Mouse (Mus musculus): Measurements from ENCODE around the gene Vti1b. TPM values are rescaled to one million over a fixed set of nuclear protein-coding genes. Genes with fewer than 3 reads are reported as not detected.

Gene Vti1b
- polyA plus RNA-seq, 1 experiment: not detected

DNA sequence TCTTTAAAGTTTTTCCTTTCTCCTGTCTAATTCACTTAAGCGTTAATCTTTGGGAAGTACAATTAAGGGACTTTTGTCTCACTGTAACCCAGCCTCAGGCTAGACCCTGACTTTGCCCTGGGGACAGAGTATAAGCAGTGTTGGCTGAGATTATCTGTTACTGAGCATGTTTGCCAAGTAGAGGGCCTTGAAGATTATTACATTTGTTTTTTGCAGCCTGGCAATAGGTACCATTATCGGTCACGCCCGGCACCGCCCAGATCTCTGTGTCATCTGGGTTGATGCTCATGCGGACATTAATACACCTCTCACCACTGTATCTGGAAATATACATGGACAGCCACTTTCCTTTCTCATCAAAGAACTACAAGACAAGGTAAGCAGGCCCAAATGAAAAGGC lies 22.8 kb downstream of the Vti1b start:
- 92% methylated on average over 6 of the region's 6 CpGs for WGBS
- Histone ChIP-seq H3K4me3 (ENCODE audit: insufficient read depth, low read depth, low read length) (no peak overlapping the region), H3K27ac (ENCODE audit: insufficient read depth, low read depth, low read length) (no peak overlapping the region), H3K4me1 (ENCODE audit: control insufficient read depth, insufficient read depth, low read length) (no peaks in the 10 kb centered on the region)
- TF ChIP-seq CTCF (IDR thresholded peaks at IDR 0.05; ENCODE audit: insufficient read depth, low read depth, low read length): no peak
- TF ChIP-seq POLR2A (IDR thresholded peaks at IDR 0.05; ENCODE audit: insufficient read depth, low read depth, low read length): no peak

DNA sequence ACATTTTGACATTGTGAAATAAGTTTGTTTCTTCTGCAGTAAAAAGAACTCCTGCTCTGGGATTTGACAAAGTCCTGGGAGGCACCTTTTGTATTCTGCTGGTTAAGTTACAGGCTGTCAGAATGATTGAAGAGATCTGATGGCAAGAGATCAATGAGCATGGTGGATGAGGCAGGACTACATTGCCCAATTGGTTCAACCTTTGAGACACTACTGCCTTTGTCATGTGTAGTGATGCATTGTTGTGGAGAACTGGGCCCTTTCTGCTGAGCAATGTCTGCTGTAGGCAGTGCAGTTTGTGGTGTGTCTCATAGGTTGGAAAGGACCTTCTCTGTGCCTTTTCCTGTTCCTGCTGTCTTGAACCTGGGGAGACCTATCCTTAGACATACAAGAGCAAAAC lies 31.1 kb downstream of the Vti1b start:
- Histone ChIP-seq H3K27ac (ENCODE audit: insufficient read depth, low read depth, low read length) (no peak overlapping the region), H3K4me3 (ENCODE audit: insufficient read depth, low read depth, low read length) (no peak overlapping the region), H3K4me1 (ENCODE audit: control insufficient read depth, insufficient read depth, low read length) (no peaks in the 10 kb centered on the region)
- TF ChIP-seq POLR2A (IDR thresholded peaks at IDR 0.05; ENCODE audit: insufficient read depth, low read depth, low read length) (no peak), CTCF (IDR thresholded peaks at IDR 0.05; ENCODE audit: insufficient read depth, low read depth, low read length) (no peak)

DNA sequence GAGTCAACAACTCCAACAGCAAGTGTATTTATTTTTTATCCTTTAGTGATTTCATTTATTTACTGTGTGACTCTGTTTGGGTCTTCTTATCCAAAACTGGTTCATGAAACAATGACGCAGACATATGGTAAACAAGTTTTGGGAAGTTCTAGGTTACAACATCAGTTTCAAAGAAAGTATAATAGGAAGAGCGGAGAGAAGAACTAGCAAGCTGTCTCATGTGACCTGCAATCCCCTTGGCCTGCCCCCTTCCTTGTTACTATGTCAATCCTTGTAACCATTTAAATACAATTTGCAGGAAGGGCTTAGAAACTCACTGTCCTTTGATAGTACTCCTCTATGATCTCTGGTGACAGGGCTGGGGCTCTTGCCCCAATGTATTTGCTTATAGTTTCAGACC lies 31.7 kb downstream of the Vti1b start:
- TF ChIP-seq POLR2A (IDR thresholded peaks at IDR 0.05; ENCODE audit: insufficient read depth, low read depth, low read length): no peak
- no peak for TF ChIP-seq CTCF (IDR thresholded peaks at IDR 0.05; ENCODE audit: insufficient read depth, low read depth, low read length)
- WGBS: 91% methylated on average over 2 of the region's 2 CpGs
- Histone ChIP-seq H3K4me1 (ENCODE audit: control insufficient read depth, insufficient read depth, low read length) (no peaks in the 10 kb centered on the region), H3K27ac (ENCODE audit: insufficient read depth, low read depth, low read length) (no peak overlapping the region), H3K4me3 (ENCODE audit: insufficient read depth, low read depth, low read length) (no peak overlapping the region)

DNA sequence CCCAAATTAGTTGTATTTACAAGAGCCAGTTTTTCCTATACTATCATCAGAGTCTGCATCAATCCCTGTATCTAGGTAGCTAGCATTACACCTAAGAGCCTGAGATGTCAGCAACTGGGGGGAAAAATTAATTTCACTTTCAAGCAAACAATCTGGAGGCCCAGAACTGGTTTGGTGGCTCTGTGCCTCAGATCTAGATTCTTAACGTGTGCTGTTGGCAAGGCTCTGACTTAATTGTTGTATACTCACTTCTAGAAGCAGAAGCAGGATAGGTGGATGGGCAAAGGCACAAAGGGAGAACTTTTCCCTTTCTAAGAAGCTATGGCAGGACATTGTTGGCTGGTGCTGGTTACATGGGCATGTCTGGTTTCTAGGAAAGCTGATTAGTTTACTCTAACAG lies 33.0 kb downstream of the Vti1b start:
- no peak for TF ChIP-seq CTCF (IDR thresholded peaks at IDR 0.05; ENCODE audit: insufficient read depth, low read depth, low read length)
- no peak for TF ChIP-seq POLR2A (IDR thresholded peaks at IDR 0.05; ENCODE audit: insufficient read depth, low read depth, low read length)
- WGBS: 30% methylated on average over 1 of the region's 1 CpGs
- H3K27ac ChIP-seq (ENCODE audit: insufficient read depth, low read depth, low read length): no peak overlapping the region
- H3K4me3 ChIP-seq (ENCODE audit: insufficient read depth, low read depth, low read length): no peak overlapping the region
- H3K4me1 ChIP-seq (ENCODE audit: control insufficient read depth, insufficient read depth, low read length): peaks cover 3% of the 10 kb centered on the region

DNA sequence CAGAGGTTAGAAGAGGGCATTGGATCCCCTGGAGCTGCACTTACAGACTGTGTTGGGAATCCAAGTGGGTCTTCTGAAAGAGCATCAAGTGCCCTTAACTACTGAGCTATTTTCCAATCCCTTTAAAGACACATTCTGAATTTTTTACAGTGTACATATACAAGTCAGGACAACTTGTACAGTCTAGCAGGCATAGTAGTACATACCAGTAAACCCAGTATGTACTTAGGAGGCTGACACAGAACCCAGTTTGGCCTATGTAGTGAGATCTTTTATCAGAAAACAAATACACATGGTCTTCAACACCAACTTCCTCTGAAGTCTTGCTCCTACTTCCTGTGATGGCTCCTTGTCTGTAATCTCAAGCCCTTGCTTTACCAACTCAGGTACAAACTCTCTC lies 33.5 kb downstream of the Vti1b start:
- no peak overlapping the region for H3K4me3 ChIP-seq (ENCODE audit: insufficient read depth, low read depth, low read length)
- H3K4me1 ChIP-seq (ENCODE audit: control insufficient read depth, insufficient read depth, low read length): peaks cover 5% of the 10 kb centered on the region
- no peak overlapping the region for H3K27ac ChIP-seq (ENCODE audit: insufficient read depth, low read depth, low read length)
- TF ChIP-seq CTCF (IDR thresholded peaks at IDR 0.05; ENCODE audit: insufficient read depth, low read depth, low read length) (no peak), POLR2A (IDR thresholded peaks at IDR 0.05; ENCODE audit: insufficient read depth, low read depth, low read length) (no peak)

DNA sequence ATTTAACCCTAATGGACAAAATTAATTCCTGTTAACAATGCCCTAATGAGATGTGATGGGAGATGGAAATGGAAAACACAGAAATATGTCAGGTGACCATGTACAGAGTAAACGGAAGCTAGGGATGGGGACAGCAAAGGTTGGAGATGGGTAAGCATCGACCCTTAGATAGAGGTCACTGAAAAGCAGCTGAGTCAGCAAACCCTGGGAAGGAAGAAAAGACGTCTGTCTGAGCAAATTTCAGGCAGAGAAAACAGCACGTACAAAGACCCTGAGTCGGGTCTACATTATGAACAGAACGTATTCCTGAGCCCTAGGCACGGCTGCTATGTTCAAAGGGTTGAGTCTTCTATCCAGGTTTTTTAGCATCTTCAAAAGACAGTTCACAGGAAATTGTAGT lies 35.5 kb downstream of the Vti1b start:
- Histone ChIP-seq H3K4me1 (ENCODE audit: control insufficient read depth, insufficient read depth, low read length) (peaks cover 5% of the 10 kb centered on the region), H3K27ac (ENCODE audit: insufficient read depth, low read depth, low read length) (no peak overlapping the region), H3K4me3 (ENCODE audit: insufficient read depth, low read depth, low read length) (no peak overlapping the region)
- 78% methylated on average over 7 of the region's 7 CpGs for WGBS
- TF ChIP-seq CTCF (IDR thresholded peaks at IDR 0.05; ENCODE audit: insufficient read depth, low read depth, low read length) (no peak), POLR2A (IDR thresholded peaks at IDR 0.05; ENCODE audit: insufficient read depth, low read depth, low read length) (no peak)

DNA sequence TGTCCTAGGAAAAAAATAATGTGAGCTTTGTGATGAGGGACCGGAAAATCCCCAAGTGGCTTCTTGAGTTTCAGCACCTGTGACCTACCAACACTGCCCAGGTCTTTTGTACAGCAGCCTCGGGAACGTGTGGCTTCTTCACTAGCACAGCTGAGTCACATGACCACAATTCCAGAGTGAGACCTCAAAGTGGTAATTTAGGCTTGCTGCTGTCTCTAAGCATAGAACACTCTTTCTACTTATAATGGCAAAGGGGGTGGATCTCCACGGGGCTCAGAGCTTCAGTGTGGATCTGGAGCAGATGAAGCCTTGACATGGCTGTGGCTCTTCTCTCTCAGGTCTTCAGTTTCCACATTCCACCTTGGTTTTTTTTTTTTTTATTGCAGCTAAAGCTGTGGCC lies 37.4 kb downstream of the Vti1b start:
- Histone ChIP-seq H3K27ac (ENCODE audit: insufficient read depth, low read depth, low read length) (peak overlapping the region; percentile 80), H3K4me3 (ENCODE audit: insufficient read depth, low read depth, low read length) (no peak overlapping the region), H3K4me1 (ENCODE audit: control insufficient read depth, insufficient read depth, low read length) (peaks cover 14% of the 10 kb centered on the region)
- WGBS: 11% methylated on average over 4 of the region's 4 CpGs
- TF ChIP-seq POLR2A (IDR thresholded peaks at IDR 0.05; ENCODE audit: insufficient read depth, low read depth, low read length) (no peak), CTCF (IDR thresholded peaks at IDR 0.05; ENCODE audit: insufficient read depth, low read depth, low read length) (no peak)

DNA sequence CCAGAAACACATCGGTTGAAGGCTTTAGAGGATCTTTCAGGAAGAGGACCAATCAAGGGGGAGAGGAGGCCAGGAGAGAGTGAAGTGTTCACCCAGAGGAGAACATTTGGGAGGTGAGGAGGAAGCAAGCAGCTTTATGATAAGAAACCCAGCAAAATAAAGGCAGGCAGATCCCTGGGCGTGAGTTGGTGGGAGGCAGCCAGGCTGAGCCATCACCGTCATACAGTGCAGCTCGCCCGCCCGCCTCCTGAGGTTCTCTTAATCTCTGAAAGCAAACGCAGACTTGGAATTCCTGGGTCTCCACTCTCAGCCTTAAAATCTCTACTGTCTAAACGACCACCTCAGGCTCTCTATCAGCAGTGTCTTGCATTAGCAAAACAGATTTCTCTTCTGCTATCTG lies 37.8 kb downstream of the Vti1b start:
- H3K27ac ChIP-seq (ENCODE audit: insufficient read depth, low read depth, low read length): peak overlapping the region; percentile 65
- 24% methylated on average over 8 of the region's 8 CpGs for WGBS
- no peak for TF ChIP-seq CTCF (IDR thresholded peaks at IDR 0.05; ENCODE audit: insufficient read depth, low read depth, low read length)
- TF ChIP-seq POLR2A (IDR thresholded peaks at IDR 0.05; ENCODE audit: insufficient read depth, low read depth, low read length): no peak

DNA sequence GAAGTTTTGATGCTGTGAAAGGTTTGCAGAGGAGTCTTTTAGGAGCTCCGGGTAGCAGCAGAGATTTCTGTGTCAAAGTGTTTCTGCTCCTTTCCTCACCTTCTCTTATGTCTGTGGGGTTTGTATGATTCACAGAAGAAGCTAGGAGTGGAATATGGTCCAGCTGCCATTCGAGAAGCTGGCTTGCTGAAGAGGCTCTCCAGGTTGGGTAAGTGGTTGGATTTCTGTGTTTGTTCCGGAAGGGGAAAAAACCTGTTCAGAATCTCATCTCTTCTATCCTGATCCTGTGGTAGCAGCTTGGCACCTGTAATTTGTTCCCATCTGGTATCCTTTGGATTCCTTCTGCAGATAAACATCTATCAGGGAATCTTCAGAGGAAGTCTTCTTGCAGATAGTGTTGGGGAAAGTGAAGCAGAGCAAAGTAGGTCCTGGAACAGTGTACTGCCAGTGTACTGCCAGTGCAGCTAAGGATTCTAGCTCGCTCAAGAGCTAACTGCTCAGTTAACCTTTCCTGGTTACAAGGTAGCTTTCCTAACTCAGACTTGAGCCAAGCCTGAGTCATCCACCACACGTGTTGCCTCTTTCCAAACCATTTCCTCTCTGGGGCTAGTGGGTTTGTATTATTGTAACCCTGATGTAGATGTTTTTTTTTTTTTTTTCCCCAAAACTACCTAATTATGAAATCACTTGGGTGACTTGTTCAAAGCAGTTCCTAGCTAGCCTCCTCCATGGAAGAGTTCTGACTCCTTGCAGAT lies 40.6 kb downstream of the Vti1b start:
- WGBS: 21% methylated on average over 5 of the region's 5 CpGs
- H3K4me3 ChIP-seq (ENCODE audit: insufficient read depth, low read depth, low read length): peak overlapping the region; percentile 60
- no peak overlapping the region for H3K27ac ChIP-seq (ENCODE audit: insufficient read depth, low read depth, low read length)
- TF ChIP-seq POLR2A (IDR thresholded peaks at IDR 0.05; ENCODE audit: insufficient read depth, low read depth, low read length): no peak
- TF ChIP-seq CTCF (IDR thresholded peaks at IDR 0.05; ENCODE audit: insufficient read depth, low read depth, low read length): no peak
- H3K4me1 ChIP-seq (ENCODE audit: control insufficient read depth, insufficient read depth, low read length): peaks cover 14% of the 10 kb centered on the region

More for the DNA sequence above, 37.8 kb downstream of the Vti1b start:
- H3K4me3 ChIP-seq (ENCODE audit: insufficient read depth, low read depth, low read length): no peak overlapping the region
- peaks cover 14% of the 10 kb centered on the region for H3K4me1 ChIP-seq (ENCODE audit: control insufficient read depth, insufficient read depth, low read length)
